Mouse (Mus musculus) hindbrain, embryonic 12.5 days (tissue): ENCODE measurements around the gene Ddx41. TPM values are rescaled to one million over a fixed set of nuclear protein-coding genes. Genes with fewer than 3 reads are reported as not detected.
A peak's percentile ranks its signal among the peaks of the same experiment; 100 is the strongest.

Experiments
- ATAC-seq: fragments of 200-750 bp; cut with Nextera tagmentation; 2 replicates; pipeline ENCODE4 v1.8.0; 2017; ENCODE audit warnings: moderate TSS enrichment; ENCODE audit not compliant: low FRiP score
- H3K27ac ChIP-seq: fragments of 300-500 bp; sonication (generic); 2 replicates; pipeline ENCODE4 v1.5.1; 2016; ENCODE audit warnings: mild to moderate bottlenecking
- H3K27me3 ChIP-seq: fragments of 300-500 bp; sonication (generic); 2 replicates; pipeline ENCODE4 v1.6.1; 2016; ENCODE audit warnings: mild to moderate bottlenecking
- H3K36me3 ChIP-seq: fragments of 300-500 bp; sonication (generic); 2 replicates; pipeline ENCODE4 v1.6.1; 2016; ENCODE audit warnings: mild to moderate bottlenecking
- H3K4me1 ChIP-seq: fragments of 300-500 bp; sonication (generic); 2 replicates; pipeline ENCODE4 v1.6.1; 2016
- H3K4me2 ChIP-seq: fragments of 300-500 bp; sonication (generic); replicated peaks from 2 replicates; pipeline ENCODE4 v1.6.1; 2016; ENCODE audit warnings: mild to moderate bottlenecking
- H3K4me3 ChIP-seq: fragments of 300-500 bp; sonication (generic); 2 replicates; pipeline ENCODE4 v1.5.1; 2016; ENCODE audit warnings: mild to moderate bottlenecking
- H3K9ac ChIP-seq: fragments of 300-500 bp; sonication (generic); 2 replicates; pipeline ENCODE4 v1.6.1; 2016; ENCODE audit warnings: mild to moderate bottlenecking, moderate library complexity
- H3K9me3 ChIP-seq: fragments of 300-500 bp; sonication (generic); replicated peaks from 2 replicates; pipeline ENCODE4 v1.6.1; 2016; ENCODE audit warnings: mild to moderate bottlenecking
- WGBS: fragments of 180-500 bp; shearing (Covaris S2); methylation state at CpG from one replicate; pipeline ENCODE4 v1.1.7; 2016; 5-methylcytosine and 5-hydroxymethylcytosine counted together
- microRNA-seq: library from miRNA; unstranded; fragments of <30 nt; microRNA quantifications from one replicate; pipeline ENCODE4, GENCODE M21; 2017
- polyA plus RNA-seq: library from polyadenylated mRNA; unstranded; fragments of >200 nt; fragmentation: Nextera tagmentation; extraction: Ambion mirVana; gene quantifications from 2 replicates; pipeline ENCODE4 v1.2.1, GENCODE M21; 2016

The Ddx41 gene
- polyA plus RNA-seq, 1 experiment from 2014 or later, result 64.6 TPM

- ATAC-seq, result no peak
- Histone ChIP-seq H3K4me3 (no peak overlapping the region), H3K9me3 (no peaks in the 10 kb centered on the region), H3K4me1 (peaks cover 44% of the 10 kb centered on the region), H3K9ac (no peak overlapping the region), H3K36me3 (peaks cover 57% of the 10 kb centered on the region), H3K27ac (peak overlapping the region; percentile 99), H3K27me3 (no peaks in the 10 kb centered on the region), H3K4me2 (peak overlapping the region; percentile 96)
- 81% methylated on average over 7 of the region's 7 CpGs for WGBS
Observed at GRCm38 (mm10) chr13:55482542-55482941, 53.9 kb downstream of the Ddx41 start.

Small RNAs within 50 kb of the gene (microRNA-seq; reads per million reads assigned to microRNA genes)
- 2.2 reads per million for gene Mir6945

Other genes with a start within 250 kb of the Ddx41 start
- gene Prelid1, start 216.2 kb downstream of the Ddx41 start, polyA plus RNA-seq, result 310 and 344 TPM in 2 replicates
- 101 and 105 TPM in 2 replicates for gene Rab24, start 214.7 kb downstream of the Ddx41 start, polyA plus RNA-seq
- gene Mxd3, start 206.8 kb downstream of the Ddx41 start, polyA plus RNA-seq, result 22.2 and 24.3 TPM in 2 replicates
- 88.1 and 92.8 TPM in 2 replicates for gene Lman2, start 173.9 kb downstream of the Ddx41 start, polyA plus RNA-seq
- 0.35 and 0.78 TPM in 2 replicates for gene Rgs14, start 166.9 kb downstream of the Ddx41 start, polyA plus RNA-seq
- 0.10 TPM in 1 of 2 replicates, not detected in the other for gene Slc34a1, start 138.5 kb downstream of the Ddx41 start, polyA plus RNA-seq
- gene Pfn3, start 121.4 kb downstream of the Ddx41 start, polyA plus RNA-seq, result not detected in 2 replicates
- 0.16 TPM in 1 of 2 replicates, not detected in the other for gene F12, start 109.9 kb downstream of the Ddx41 start, polyA plus RNA-seq
- 48.9 and 54.4 TPM in 2 replicates for gene Grk6, start 91.6 kb downstream of the Ddx41 start, polyA plus RNA-seq
- 1.1 and 1.5 TPM in 2 replicates for gene Prr7, start 72.4 kb downstream of the Ddx41 start, polyA plus RNA-seq
- 585 and 628 TPM in 2 replicates for gene Dbn1, start 48.5 kb downstream of the Ddx41 start, polyA plus RNA-seq
- gene Pdlim7, start 23.0 kb downstream of the Ddx41 start, polyA plus RNA-seq, result 154 and 158 TPM in 2 replicates
- 3.7 and 4.7 TPM in 2 replicates for gene Dok3, start 7.4 kb downstream of the Ddx41 start, polyA plus RNA-seq
- 67.4 and 71.9 TPM in 2 replicates for gene Fam193b, start 34.5 kb upstream of the Ddx41 start, polyA plus RNA-seq
- 113 and 128 TPM in 2 replicates for gene Tmed9, start 37.1 kb upstream of the Ddx41 start, polyA plus RNA-seq
- 42.5 and 43.4 TPM in 2 replicates for gene B4galt7, start 63.2 kb upstream of the Ddx41 start, polyA plus RNA-seq
- 74.1 and 75.9 TPM in 2 replicates for gene Caml, start 86.3 kb upstream of the Ddx41 start, polyA plus RNA-seq
- gene Ddx46, start 98.4 kb upstream of the Ddx41 start, polyA plus RNA-seq, result 41.1 and 41.2 TPM in 2 replicates
- gene B230219D22Rik, start 156.5 kb upstream of the Ddx41 start, polyA plus RNA-seq, result 74.6 and 78.4 TPM in 2 replicates
- gene Txndc15, start 178.0 kb upstream of the Ddx41 start, polyA plus RNA-seq, result 105 and 110 TPM in 2 replicates
- 32.1 and 34.1 TPM in 2 replicates for gene Pcbd2, start 190.7 kb upstream of the Ddx41 start, polyA plus RNA-seq
- not detected in 2 replicates for gene Catsper3, start 247.9 kb upstream of the Ddx41 start, polyA plus RNA-seq